Mouse (Mus musculus): ENCODE results near the gene Rps6kl1. TPM values are rescaled to one million over a fixed set of nuclear protein-coding genes. Genes with fewer than 3 reads are reported as not detected.

Gene Rps6kl1
- polyA plus RNA-seq, 1 experiment from 2014 or later: 1.4 TPM

- H3K27ac ChIP-seq: no peak overlapping the region
- no peak overlapping the region for H3K4me3 ChIP-seq
- peaks cover 11% of the 10 kb centered on the region; the same call in 1 of the 2 replicates for H3K36me3 ChIP-seq
- 80% methylated on average over 7 of the region's 7 CpGs for WGBS
- peak overlapping the region; percentile 78 for H3K4me2 ChIP-seq
- ATAC-seq (ENCODE audit: borderline replicate concordance, extremely low read depth, low FRiP score, low TSS enrichment): no peak
- no peaks in the 10 kb centered on the region for H3K9me3 ChIP-seq
- H3K4me1 ChIP-seq: peaks cover 41% of the 10 kb centered on the region
- 0 out of 2 replicates have a peak overlapping the region, but pooled peaks have one; percentile 3 for H3K9ac ChIP-seq
- no peaks in the 10 kb centered on the region for H3K27me3 ChIP-seq
Measured at GRCm38 (mm10) chr12:85112550-85113251, 38.4 kb downstream of the Rps6kl1 start.

GRCm38 (mm10) chr12:85110698-85111592, 40.1 kb downstream of the Rps6kl1 start, which contains the start of the genes Prox2 and Dlst:
Prox2 (minus strand) TSS chr12:85110759.
Dlst (plus strand) TSS chr12:85110833.
- Histone ChIP-seq H3K4me2 (peak within 1 kb of the TSS; percentile 78), H3K4me3 (peak within 1 kb of the TSS; percentile 84), H3K27me3 (no peaks in the 10 kb centered on the region), H3K9me3 (no peaks in the 10 kb centered on the region), H3K9ac (peak within 1 kb of the TSS; percentile 93), H3K4me1 (peaks cover 41% of the 10 kb centered on the region), H3K36me3 (peaks cover 4% of the 10 kb centered on the region; the same call in 1 of the 2 replicates), H3K27ac (peak within 1 kb of the TSS; percentile 84)
- ATAC-seq (ENCODE audit: borderline replicate concordance, extremely low read depth, low FRiP score, low TSS enrichment): peak; percentile 97
- WGBS: under 1% methylated on average over 83 of the region's 83 CpGs

GRCm38 (mm10) chr12:85110011-85110697, 40.9 kb downstream of the Rps6kl1 start:
- Histone ChIP-seq H3K9me3 (no peaks in the 10 kb centered on the region), H3K4me1 (peaks cover 38% of the 10 kb centered on the region), H3K36me3 (peaks cover 2% of the 10 kb centered on the region; the same call in 1 of the 2 replicates), H3K4me2 (peak overlapping the region; percentile 78), H3K4me3 (peak overlapping the region; percentile 84), H3K9ac (peak overlapping the region; percentile 93), H3K27me3 (no peaks in the 10 kb centered on the region), H3K27ac (peak overlapping the region; percentile 84)
- ATAC-seq (ENCODE audit: borderline replicate concordance, extremely low read depth, low FRiP score, low TSS enrichment): peak; percentile 16; the same call in 1 of the 2 replicates
- WGBS: 11% methylated on average over 18 of the region's 18 CpGs

- Histone ChIP-seq H3K27ac (no peak overlapping the region), H3K9me3 (no peaks in the 10 kb centered on the region), H3K4me3 (no peak overlapping the region), H3K4me2 (peak overlapping the region; percentile 78), H3K27me3 (no peaks in the 10 kb centered on the region), H3K9ac (no peak overlapping the region), H3K36me3 (no peaks in the 10 kb centered on the region), H3K4me1 (peaks cover 34% of the 10 kb centered on the region)
- no peak for ATAC-seq (ENCODE audit: borderline replicate concordance, extremely low read depth, low FRiP score, low TSS enrichment)
- 53% methylated on average over 4 of the region's 4 CpGs for WGBS
Measured at GRCm38 (mm10) chr12:85109426-85109825, 41.6 kb downstream of the Rps6kl1 start.

- no peak overlapping the region for H3K4me3 ChIP-seq
- H3K27me3 ChIP-seq: no peaks in the 10 kb centered on the region
- no peak overlapping the region for H3K9ac ChIP-seq
- ATAC-seq (ENCODE audit: borderline replicate concordance, extremely low read depth, low FRiP score, low TSS enrichment): no peak
- peaks cover 34% of the 10 kb centered on the region for H3K4me1 ChIP-seq
- no peak overlapping the region for H3K27ac ChIP-seq
- no peak overlapping the region for H3K4me2 ChIP-seq
- H3K36me3 ChIP-seq: no peaks in the 10 kb centered on the region
- WGBS: 56% methylated on average over 3 of the region's 3 CpGs
- H3K9me3 ChIP-seq: no peaks in the 10 kb centered on the region
Measured at GRCm38 (mm10) chr12:85108643-85109042, 42.4 kb downstream of the Rps6kl1 start.

- ATAC-seq (ENCODE audit: borderline replicate concordance, extremely low read depth, low FRiP score, low TSS enrichment): no peak
Measured at GRCm38 (mm10) chr12:85106292-85106691, 44.8 kb downstream of the Rps6kl1 start.

GRCm38 (mm10) chr12:85104789-85105188, 46.3 kb downstream of the Rps6kl1 start:
- H3K4me2 ChIP-seq: no peak overlapping the region
- 84% methylated on average over 8 of the region's 8 CpGs for WGBS
- H3K9ac ChIP-seq: no peak overlapping the region
- ATAC-seq (ENCODE audit: borderline replicate concordance, extremely low read depth, low FRiP score, low TSS enrichment): no peak
- no peaks in the 10 kb centered on the region for H3K36me3 ChIP-seq
- no peak overlapping the region for H3K4me3 ChIP-seq
- H3K27me3 ChIP-seq: no peaks in the 10 kb centered on the region
- no peaks in the 10 kb centered on the region for H3K9me3 ChIP-seq
- H3K4me1 ChIP-seq: peaks cover 10% of the 10 kb centered on the region; the same call in 1 of the 2 replicates
- no peak overlapping the region for H3K27ac ChIP-seq

More at GRCm38 (mm10) chr12:85106292-85106691, 44.8 kb downstream of the Rps6kl1 start:
- peaks cover 13% of the 10 kb centered on the region; the same call in 1 of the 2 replicates for H3K4me1 ChIP-seq
- H3K9me3 ChIP-seq: no peaks in the 10 kb centered on the region
- H3K27ac ChIP-seq: no peak overlapping the region
- H3K36me3 ChIP-seq: no peaks in the 10 kb centered on the region
- H3K4me2 ChIP-seq: peak overlapping the region; percentile 33
- H3K4me3 ChIP-seq: no peak overlapping the region
- H3K27me3 ChIP-seq: no peaks in the 10 kb centered on the region
- 5% methylated on average over 8 of the region's 8 CpGs for WGBS
- H3K9ac ChIP-seq: no peak overlapping the region

- H3K36me3 ChIP-seq: no peaks in the 10 kb centered on the region
- WGBS: 69% methylated on average over 8 of the region's 8 CpGs
- H3K4me1 ChIP-seq: 0 out of 2 replicates have a peak, but pooled peaks cover 3% of the 10 kb centered on the region
- no peak overlapping the region for H3K4me3 ChIP-seq
- no peak overlapping the region for H3K27ac ChIP-seq
- no peaks in the 10 kb centered on the region for H3K27me3 ChIP-seq
- no peak overlapping the region for H3K9ac ChIP-seq
- no peaks in the 10 kb centered on the region for H3K9me3 ChIP-seq
- no peak overlapping the region for H3K4me2 ChIP-seq
- no peak for ATAC-seq (ENCODE audit: borderline replicate concordance, extremely low read depth, low FRiP score, low TSS enrichment)
Measured at GRCm38 (mm10) chr12:85103096-85103495, 48.0 kb downstream of the Rps6kl1 start.

- Histone ChIP-seq H3K27me3 (no peaks in the 10 kb centered on the region), H3K4me1 (0 out of 2 replicates have a peak, but pooled peaks cover 3% of the 10 kb centered on the region), H3K4me2 (no peak overlapping the region), H3K27ac (no peak overlapping the region), H3K36me3 (no peaks in the 10 kb centered on the region), H3K9ac (no peak overlapping the region), H3K4me3 (no peak overlapping the region), H3K9me3 (no peaks in the 10 kb centered on the region)
- WGBS: 79% methylated on average over 5 of the region's 5 CpGs
- no peak for ATAC-seq (ENCODE audit: borderline replicate concordance, extremely low read depth, low FRiP score, low TSS enrichment)
Measured at GRCm38 (mm10) chr12:85101521-85102106, 49.5 kb downstream of the Rps6kl1 start.

- H3K36me3 ChIP-seq: no peaks in the 10 kb centered on the region
- WGBS: 62% methylated on average over 14 of the region's 14 CpGs
- no peaks in the 10 kb centered on the region for H3K27me3 ChIP-seq
- H3K4me2 ChIP-seq: no peak overlapping the region
- no peak overlapping the region for H3K4me3 ChIP-seq
- H3K4me1 ChIP-seq: no peaks in the 10 kb centered on the region
- no peak overlapping the region for H3K27ac ChIP-seq
- H3K9me3 ChIP-seq: no peaks in the 10 kb centered on the region
- no peak overlapping the region for H3K9ac ChIP-seq
- ATAC-seq (ENCODE audit: borderline replicate concordance, extremely low read depth, low FRiP score, low TSS enrichment): no peak
Measured at GRCm38 (mm10) chr12:85101001-85101400, 50.1 kb downstream of the Rps6kl1 start.

GRCm38 (mm10) chr12:85095859-85096258, 55.2 kb downstream of the Rps6kl1 start:
- Histone ChIP-seq H3K9me3 (no peaks in the 10 kb centered on the region), H3K9ac (no peak overlapping the region), H3K4me3 (no peak overlapping the region), H3K27ac (no peak overlapping the region), H3K4me2 (no peak overlapping the region), H3K36me3 (no peaks in the 10 kb centered on the region), H3K4me1 (peaks cover 10% of the 10 kb centered on the region), H3K27me3 (no peaks in the 10 kb centered on the region)
- ATAC-seq (ENCODE audit: borderline replicate concordance, extremely low read depth, low FRiP score, low TSS enrichment): no peak
- WGBS: 75% methylated on average over 7 of the region's 7 CpGs

Measured in lung, embryonic 15.5 days (tissue).